Mouse (Mus musculus): Measurements from ENCODE around the gene Lefty2.
"Not testable (repeated sequence)": the region's sequence is repeated elsewhere in the genome, so short reads cannot be mapped to it uniquely, and the experiment has no call there.

Gene Lefty2

DNA sequence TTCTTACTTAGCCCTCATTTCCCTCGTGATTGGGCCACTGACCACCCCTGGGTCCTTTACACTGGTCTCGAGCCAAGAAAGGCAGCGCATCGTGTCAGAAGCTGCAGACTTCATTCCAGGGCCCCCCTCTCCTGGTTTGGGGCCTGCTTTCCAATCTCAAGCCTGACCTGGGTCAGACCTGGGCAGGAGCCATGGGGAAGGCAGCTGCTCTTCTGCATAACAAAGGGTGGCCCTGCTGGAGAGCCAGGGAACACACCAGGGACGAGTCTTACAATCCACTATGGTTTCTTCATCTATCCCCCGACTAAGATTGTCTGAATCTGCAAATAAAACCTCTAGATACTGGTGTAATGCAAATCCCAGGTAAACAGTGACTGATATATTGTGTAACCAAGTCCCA is 40.8 kb downstream of the Lefty2 start:
- DNase-seq (ENCODE audit: extremely low spot score, low spot score) = no peak

- no peak for DNase-seq (ENCODE audit: extremely low spot score, low spot score)
Observed at GRCm38 (mm10) chr1:180934467-180935419, 41.8 kb downstream of the Lefty2 start, which contains the start of gene Lefty1. Gene Lefty1 (plus strand): TSS chr1:180935022.

DNA sequence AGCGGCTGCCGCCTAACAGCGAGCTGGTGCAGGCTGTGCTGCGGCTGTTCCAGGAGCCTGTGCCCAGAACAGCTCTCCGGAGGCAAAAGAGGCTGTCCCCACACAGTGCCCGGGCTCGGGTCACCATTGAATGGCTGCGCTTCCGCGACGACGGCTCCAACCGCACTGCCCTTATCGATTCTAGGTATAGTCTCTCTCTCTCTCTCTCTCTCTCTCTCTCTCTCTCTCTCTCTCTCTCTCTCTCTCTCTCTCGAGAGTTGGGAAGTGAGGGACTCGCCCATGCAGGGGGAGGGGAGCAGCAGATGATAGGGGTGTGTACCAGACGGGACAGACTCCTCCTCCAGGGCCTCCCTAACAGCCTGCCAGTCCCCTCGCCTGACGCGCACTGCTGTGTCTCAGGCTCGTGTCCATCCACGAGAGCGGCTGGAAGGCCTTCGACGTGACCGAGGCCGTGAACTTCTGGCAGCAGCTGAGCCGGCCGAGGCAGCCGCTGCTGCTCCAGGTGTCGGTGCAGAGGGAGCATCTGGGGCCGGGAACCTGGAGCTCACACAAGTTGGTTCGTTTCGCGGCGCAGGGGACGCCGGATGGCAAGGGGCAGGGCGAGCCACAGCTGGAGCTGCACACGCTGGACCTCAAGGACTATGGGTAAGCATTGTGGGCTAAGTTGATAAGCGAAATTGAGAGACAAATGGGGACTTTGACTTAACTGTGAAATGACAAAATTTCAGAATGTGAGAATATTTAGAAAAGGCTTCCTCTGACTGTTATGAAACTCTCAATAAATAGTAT is 43.9 kb downstream of the Lefty2 start:
- peak; percentile 46 for DNase-seq (ENCODE audit: extremely low spot score, low spot score)

DNA sequence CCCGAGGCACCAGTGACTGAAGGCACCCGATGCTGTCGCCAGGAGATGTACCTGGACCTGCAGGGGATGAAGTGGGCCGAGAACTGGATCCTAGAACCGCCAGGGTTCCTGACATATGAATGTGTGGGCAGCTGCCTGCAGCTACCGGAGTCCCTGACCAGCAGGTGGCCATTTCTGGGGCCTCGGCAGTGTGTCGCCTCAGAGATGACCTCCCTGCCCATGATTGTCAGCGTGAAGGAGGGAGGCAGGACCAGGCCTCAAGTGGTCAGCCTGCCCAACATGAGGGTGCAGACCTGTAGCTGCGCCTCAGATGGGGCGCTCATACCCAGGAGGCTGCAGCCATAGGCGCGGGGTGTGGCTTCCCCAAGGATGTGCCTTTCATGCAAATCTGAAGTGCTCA is 44.7 kb downstream of the Lefty2 start:
- DNase-seq (ENCODE audit: extremely low spot score, low spot score) = not testable (repeated sequence)

DNA sequence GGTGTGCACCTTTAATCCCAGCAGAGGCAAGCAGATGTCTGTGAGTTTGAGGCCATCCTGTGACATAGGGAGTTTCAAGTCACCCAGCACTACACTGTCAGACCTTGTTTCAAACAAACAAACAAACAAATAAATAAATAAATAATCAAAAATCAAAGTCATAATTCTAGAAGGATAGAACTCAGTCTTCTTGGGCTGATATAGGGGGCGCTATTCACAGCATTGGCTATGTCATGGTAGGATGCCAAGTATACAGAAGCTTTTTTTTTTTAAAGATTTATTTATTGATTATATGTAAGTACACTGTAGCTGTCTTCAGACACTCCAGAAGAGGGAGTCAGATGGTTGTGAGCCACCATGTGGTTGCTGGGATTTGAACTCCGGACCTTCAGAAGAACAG is 45.9 kb downstream of the Lefty2 start:
- DNase-seq (ENCODE audit: extremely low spot score, low spot score) = not testable (repeated sequence)

GRCm38 (mm10) chr1:180940776-180941460 is 48.0 kb downstream of the Lefty2 start:
- DNase-seq (ENCODE audit: extremely low spot score, low spot score) = no peak

DNA sequence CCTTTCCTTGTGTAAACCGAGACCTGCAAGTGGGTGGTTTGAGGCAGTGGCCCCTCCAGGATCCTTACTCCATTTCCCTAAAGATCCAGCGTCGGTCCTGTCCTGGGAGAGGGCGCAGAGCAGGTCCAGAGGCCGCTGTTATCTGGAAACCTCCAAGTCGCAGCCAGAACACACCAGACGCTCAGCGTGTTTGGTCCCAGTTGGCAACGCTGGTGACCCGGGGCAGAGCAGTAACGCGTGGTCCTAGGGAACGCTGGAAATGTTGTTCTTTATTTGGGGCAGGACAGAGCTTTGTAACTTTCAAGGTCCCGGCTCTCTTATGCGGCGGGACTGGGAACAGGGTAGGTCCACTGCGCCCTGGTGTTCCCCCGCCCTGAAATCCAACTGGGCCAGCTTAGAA is 48.8 kb downstream of the Lefty2 start:
- DNase-seq (ENCODE audit: extremely low spot score, low spot score) = no peak

DNA sequence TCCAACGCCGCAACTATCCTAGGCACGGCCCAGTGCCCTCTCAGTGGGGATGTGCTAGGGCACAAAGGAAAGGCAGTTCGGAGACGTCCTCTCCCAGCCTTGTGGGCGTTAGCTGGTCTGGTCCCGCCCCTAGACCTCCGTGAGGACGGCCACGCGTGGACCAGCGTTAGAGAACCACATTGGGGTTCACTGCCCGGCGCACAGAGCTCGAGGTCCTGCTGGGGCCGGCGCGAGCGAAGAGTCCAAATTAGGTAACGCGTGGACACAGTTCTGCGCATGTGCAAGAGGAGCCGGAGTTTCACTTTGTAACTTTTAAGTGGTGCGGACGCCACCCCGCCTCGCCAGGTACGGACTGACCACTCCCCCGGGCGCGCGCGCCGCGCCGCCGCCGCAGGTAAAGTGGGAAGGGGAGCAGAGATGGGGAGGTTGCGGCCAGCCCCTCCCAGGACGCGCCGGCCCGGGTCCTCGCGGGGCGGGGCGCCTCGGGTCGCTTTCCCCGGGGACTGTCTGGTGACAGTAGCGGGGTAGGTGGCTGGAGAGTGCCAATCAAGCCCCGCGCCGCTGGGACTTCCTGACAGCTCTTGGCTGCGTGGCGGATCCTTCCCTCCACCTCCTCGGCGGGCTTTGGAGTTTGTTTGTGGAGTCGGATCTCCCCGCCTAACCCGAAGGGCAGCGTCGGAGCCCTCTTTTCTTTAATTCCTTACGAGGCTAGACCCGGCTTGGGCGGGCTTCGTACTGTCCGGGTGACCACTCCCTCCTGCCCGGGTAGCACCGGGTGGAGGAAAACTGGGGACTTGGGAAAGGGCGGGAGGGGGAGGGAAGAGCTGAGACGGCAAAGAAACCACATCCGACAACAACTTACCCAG is 49.5 kb downstream of the Lefty2 start, which contains the start of gene Tmem63a:
Gene Tmem63a, plus strand, starts transcription at position 179 of the 866 bp plus-strand sequence.
- DNase-seq (ENCODE audit: extremely low spot score, low spot score) = peak; percentile 84

DNA sequence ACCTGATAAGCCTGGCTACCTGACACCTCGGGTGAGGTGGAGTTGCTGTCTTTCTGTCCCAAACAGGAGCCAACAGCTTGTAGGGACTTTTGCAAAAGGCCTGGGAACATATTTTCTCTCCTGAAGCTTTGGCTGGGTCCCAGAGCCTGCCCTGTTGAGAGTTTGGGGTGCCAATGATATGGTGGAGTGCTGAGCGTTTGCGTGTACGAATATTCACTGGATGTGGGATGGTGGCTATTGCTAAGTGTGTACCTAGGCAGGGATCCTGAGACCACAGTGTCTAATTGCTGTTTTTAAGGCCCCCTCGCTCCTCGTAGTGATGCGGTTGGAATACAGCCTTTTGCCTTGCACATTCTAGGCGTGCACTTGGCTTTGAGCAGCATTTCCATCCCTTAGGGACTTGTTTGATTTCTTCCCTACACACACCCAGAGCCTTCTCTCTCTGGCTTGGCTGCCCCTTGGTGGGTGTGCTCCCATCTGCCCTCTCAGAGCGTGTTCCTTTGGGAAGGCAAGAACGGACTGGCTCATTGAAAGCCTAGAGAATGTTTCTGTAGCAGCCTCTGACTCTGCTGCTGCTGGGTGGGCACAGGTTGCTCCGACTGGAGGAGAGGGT is 50.2 kb downstream of the Lefty2 start:
- DNase-seq (ENCODE audit: extremely low spot score, low spot score) = no peak

GRCm38 (mm10) chr1:180943896-180944295 is 51.0 kb downstream of the Lefty2 start:
- no peak for DNase-seq (ENCODE audit: extremely low spot score, low spot score)

- DNase-seq (ENCODE audit: extremely low spot score, low spot score) = no peak
Observed at GRCm38 (mm10) chr1:180944553-180944952, 51.6 kb downstream of the Lefty2 start.

DNA sequence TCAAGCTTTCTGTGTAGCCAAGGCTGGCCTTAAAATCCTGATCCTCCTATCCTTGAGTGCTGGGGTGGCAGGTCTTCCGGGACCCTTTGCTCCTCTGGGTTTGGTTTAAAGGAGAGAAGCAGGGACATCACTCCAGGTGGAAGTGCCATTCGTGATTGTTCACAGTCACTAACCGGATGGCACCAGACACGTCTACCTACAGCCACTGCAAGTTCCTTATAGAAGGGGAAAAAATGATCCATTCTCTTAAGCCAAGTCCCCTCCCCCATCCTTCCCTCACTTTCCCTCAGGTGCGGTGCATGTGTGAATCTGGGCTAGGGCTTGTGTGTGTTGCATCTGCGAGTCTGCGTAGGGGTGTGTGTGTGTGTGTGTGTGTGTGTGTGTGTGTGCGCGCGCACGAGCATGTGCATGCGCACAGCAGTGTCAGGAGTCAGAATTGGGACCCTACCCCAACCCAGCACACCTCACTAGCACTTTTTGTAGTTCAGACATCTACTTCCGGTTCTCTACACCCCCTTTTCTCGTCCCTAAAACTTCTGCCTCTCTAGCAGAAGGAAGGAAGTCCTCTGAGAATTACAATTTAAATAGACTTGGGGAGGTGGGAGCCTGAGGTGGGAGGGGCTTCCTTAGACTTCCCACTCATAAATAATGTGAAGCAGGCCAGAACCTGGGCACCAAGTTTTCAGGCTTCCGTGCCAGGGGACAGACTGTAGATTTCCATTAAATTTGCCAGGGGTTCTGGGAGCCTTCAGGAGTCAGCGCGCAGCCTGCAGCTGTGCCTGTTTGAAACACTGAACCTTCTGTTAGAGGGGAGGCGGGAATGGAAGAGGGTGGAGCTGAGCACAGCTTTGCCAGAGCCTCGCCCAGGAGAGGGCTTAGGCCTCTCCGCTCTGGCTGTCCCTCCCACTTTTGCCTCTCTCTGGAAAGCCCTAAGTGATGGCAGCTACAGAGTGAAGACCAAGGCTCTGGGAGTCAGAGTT is 52.4 kb downstream of the Lefty2 start:
- peak; percentile 45 for DNase-seq (ENCODE audit: extremely low spot score, low spot score)

DNA sequence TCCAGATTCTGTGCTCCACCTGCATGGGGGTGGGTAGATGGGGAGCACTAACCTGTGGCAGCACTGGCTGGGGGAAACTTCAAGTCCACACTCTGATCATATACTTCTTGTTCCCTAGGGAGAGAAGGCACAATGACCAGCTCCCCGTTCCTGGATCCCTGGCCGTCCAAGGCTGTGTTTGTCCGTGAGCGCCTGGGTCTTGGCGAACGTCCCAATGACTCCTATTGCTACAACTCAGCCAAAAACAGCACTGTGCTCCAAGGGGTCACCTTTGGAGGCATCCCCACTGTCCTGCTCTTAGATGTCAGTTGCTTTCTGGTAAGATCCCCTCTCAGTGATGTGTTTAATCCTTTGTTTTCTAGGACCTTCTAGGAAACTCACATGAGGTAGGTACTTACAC is 53.5 kb downstream of the Lefty2 start:
- no peak for DNase-seq (ENCODE audit: extremely low spot score, low spot score)
